ENCODE assay signal across 12 mouse cellular contexts in the genomic region with DNA sequence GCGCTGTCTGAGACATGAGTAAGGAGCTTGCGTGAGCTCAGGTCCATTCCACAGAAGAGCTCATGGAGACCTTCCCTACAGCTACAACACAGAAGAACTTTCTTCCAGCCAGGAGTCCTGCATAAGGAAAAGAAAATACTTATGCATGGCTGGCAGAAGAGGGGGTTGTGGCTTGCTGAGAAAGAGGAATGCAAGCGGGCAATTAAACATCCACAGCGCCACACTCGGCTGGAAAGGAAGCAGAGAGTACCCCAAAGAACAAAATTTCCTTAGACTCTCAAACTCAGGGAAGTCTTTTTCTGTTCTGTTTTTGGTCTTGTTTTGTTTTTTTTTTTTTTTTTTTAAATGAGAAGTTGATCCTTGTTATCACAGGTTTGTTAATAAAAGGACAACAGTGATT.
DNase-seq lines count a peak whose midpoint lies in the region; ATAC-seq and TF ChIP-seq lines count a peak whose summit lies in the region.
"Had no signal": no experiment of that assay in that cellular context is flagged by ENCODE, and none has a peak within 500 bp of the region (broad histone marks: within the 10 kb centered on the region; RNA-seq: fewer than 3 reads in every experiment).

No protein-coding gene starts in this region.

- H3K4me1 ChIP-seq in heart, embryonic 12.5 days (replicated peaks): peaks cover 33% of the 10 kb centered on the region
- no peaks in the 10 kb centered on the region; the same call in 1 of the 2 replicates for H3K4me1 ChIP-seq in heart, postnatal 0 days (ENCODE audit: control insufficient read depth, insufficient read depth)

- no peak overlapping the region for H3K9ac ChIP-seq in heart, embryonic 12.5 days
- H3K9ac ChIP-seq in heart, postnatal 0 days (replicated peaks; ENCODE audit: low read depth, low read length): no peak overlapping the region
- H3K9ac ChIP-seq: limb, embryonic 15.5 days; neural tube, embryonic 15.5 days had no signal

- no peaks in the 10 kb centered on the region for H3K27me3 ChIP-seq in heart, embryonic 12.5 days (replicated peaks)
- H3K27me3 ChIP-seq in heart, postnatal 0 days (ENCODE audit: control insufficient read depth, insufficient read depth, low read length): no peaks in the 10 kb centered on the region
- H3K27me3 ChIP-seq: limb, embryonic 15.5 days; neural tube, embryonic 15.5 days had no signal

- H3K36me3 ChIP-seq in heart, embryonic 12.5 days: no peaks in the 10 kb centered on the region
- no peaks in the 10 kb centered on the region for H3K36me3 ChIP-seq in heart, postnatal 0 days (replicated peaks; ENCODE audit: control insufficient read depth, insufficient read depth, low read length)
- H3K36me3 ChIP-seq: limb, embryonic 15.5 days; neural tube, embryonic 15.5 days had no signal

- intact Hi-C loops in heart, postnatal 36 days (cut with DNase I): loop anchor here (10.0 kb wide), 1 partner anchor 432 kb away; no protein-coding TSS in a partner anchor
- intact Hi-C loops in left cerebral cortex, postnatal 14 days (cut with DNase I): no loop called here

- no peak for DNase-seq in heart, postnatal 36 days
- no peak for DNase-seq in heart, postnatal 0 days (ENCODE audit: low spot score)
- DNase-seq in kidney, postnatal 4 days: peak; percentile 28 to 46
- DNase-seq in lung, postnatal 14 days: peak; percentile 18
- DNase-seq in embryo, embryonic 10 days (ENCODE audit: low spot score): no peak
- DNase-seq in urinary bladder, postnatal 25 days (ENCODE audit: low spot score): no peak
- no peak for DNase-seq in left cerebral cortex, postnatal 14 days (ENCODE audit: low spot score in 2 of 2)
- DNase-seq: cerebellum, adult 11 months; gastrocnemius, postnatal 36 days had no signal

- TF ChIP-seq EP300 in heart, postnatal 0 days (IDR thresholded peaks at IDR 0.05; ENCODE audit: low read depth): no peak

- ATAC-seq in heart, embryonic 12.5 days (ENCODE audit: insufficient number of reproducible peaks, low FRiP score): no peak
- no peak for ATAC-seq in heart, postnatal 0 days (ENCODE audit: insufficient read depth, low read depth)

- peak overlapping the region; percentile 83 for H3K27ac ChIP-seq in heart, embryonic 12.5 days (ENCODE audit: poor library complexity, severe bottlenecking)
- H3K27ac ChIP-seq in heart, postnatal 0 days (ENCODE audit: low read depth): peak overlapping the region; percentile 54
- H3K27ac ChIP-seq: limb, embryonic 15.5 days; neural tube, embryonic 15.5 days had no signal

- no peak overlapping the region for H3K4me2 ChIP-seq in heart, embryonic 12.5 days
- no peak overlapping the region for H3K4me2 ChIP-seq in heart, postnatal 0 days (ENCODE audit: low read depth, low read length)
- H3K4me2 ChIP-seq: limb, embryonic 15.5 days; neural tube, embryonic 15.5 days had no signal

- 82% methylated on average over 5 of the region's 5 CpGs for WGBS in heart, embryonic 12.5 days
- WGBS in heart, postnatal 0 days: 78% methylated on average over 5 of the region's 5 CpGs

- no peak overlapping the region for H3K4me3 ChIP-seq in heart, embryonic 12.5 days
- H3K4me3 ChIP-seq in heart, postnatal 0 days (ENCODE audit: low read depth, low read length): no peak overlapping the region
- H3K4me3 ChIP-seq: limb, embryonic 15.5 days; neural tube, embryonic 15.5 days had no signal

- TF ChIP-seq CTCF in heart, postnatal 0 days (IDR thresholded peaks at IDR 0.05; ENCODE audit: low read depth): no peak

- H3K9me3 ChIP-seq in heart, embryonic 12.5 days (replicated peaks): no peaks in the 10 kb centered on the region
- no peaks in the 10 kb centered on the region for H3K9me3 ChIP-seq in heart, postnatal 0 days (replicated peaks; ENCODE audit: control insufficient read depth, low read length)
- H3K9me3 ChIP-seq: limb, embryonic 15.5 days; neural tube, embryonic 15.5 days had no signal

Comparison
In these comparisons a context has a peak if more than half of its experiments do, and no peak if none do; other contexts are left out.
1. DNase-seq: peak in kidney, postnatal 4 days (2 of 2) and lung, postnatal 14 days (single experiment); none in heart, postnatal 36 days (0 of 2), heart, postnatal 0 days (single experiment), embryo, embryonic 10 days (single experiment), urinary bladder, postnatal 25 days (single experiment) and left cerebral cortex, postnatal 14 days (0 of 2).